Mouse (Mus musculus) ES-E14 (cell line): ENCODE results near the gene Fam104a. TPM values are rescaled to one million over a fixed set of nuclear protein-coding genes. Genes with fewer than 3 reads are reported as not detected.

Source experiments
- DNase-seq: peaks from one replicate; pipeline ENCODE4 v3.0.0-alpha.2; 2013; ENCODE audit warnings: low read depth, low spot score
- H3K27ac ChIP-seq: 2 replicates; pipeline ENCODE4 v1.5.1; 2012; ENCODE audit warnings: low read depth, mild to moderate bottlenecking, low read length, moderate library complexity, mixed read lengths; ENCODE audit not compliant: poor library complexity, insufficient read depth, severe bottlenecking
- H3K36me3 ChIP-seq: 2 replicates; pipeline ENCODE4 v1.6.1; 2012; ENCODE audit warnings: mild to moderate bottlenecking, low read length, moderate library complexity, mixed read lengths; ENCODE audit not compliant: control insufficient read depth, poor library complexity, insufficient read depth, severe bottlenecking
- H3K4me1 ChIP-seq, 2 experiments: fragments of 150-350 bp in 1 of 2; sonication (generic) in 1 of 2; 2 replicates each; pipeline ENCODE4 v1.6.1; 2012; ENCODE audit warnings: low read length in 2 of 2, mild to moderate bottlenecking in 1 of 2, mixed read lengths in 1 of 2; ENCODE audit not compliant: control insufficient read depth in 2 of 2, insufficient read depth in 2 of 2, poor library complexity in 1 of 2
- H3K4me3 ChIP-seq, 2 experiments: fragments of 150-350 bp in 1 of 2; sonication (generic) in 1 of 2; 2 replicates each; pipeline ENCODE4 v1.5.1; 2012; ENCODE audit warnings: low read length in 2 of 2, low read depth in 1 of 2, mild to moderate bottlenecking in 1 of 2, mixed read lengths in 1 of 2; ENCODE audit not compliant: insufficient read depth in 1 of 2, poor library complexity in 1 of 2, severe bottlenecking in 1 of 2
- H3K9ac ChIP-seq: 2 replicates; pipeline ENCODE4 v1.6.1; 2012; ENCODE audit warnings: low read depth, mild to moderate bottlenecking, low read length, mixed read lengths; ENCODE audit not compliant: poor library complexity, insufficient read depth, severe bottlenecking
- H3K9me3 ChIP-seq: fragments of 150-350 bp; sonication (generic); 2 replicates; pipeline ENCODE4 v1.6.1; 2012; ENCODE audit warnings: low read depth, mild to moderate bottlenecking, low read length; ENCODE audit not compliant: control insufficient read depth, insufficient read depth
- CHD2 ChIP-seq: IDR thresholded peaks from 2 replicates; pipeline ENCODE4 v1.6.1; 2014; ENCODE audit warnings: mild to moderate bottlenecking, low read depth, low read length, inconsistent platforms
- HCFC1 ChIP-seq: IDR thresholded peaks from 2 replicates; pipeline ENCODE4 v1.6.1; 2012; ENCODE audit warnings: low read length, inconsistent platforms, borderline replicate concordance; ENCODE audit not compliant: insufficient read depth
- MAFK ChIP-seq: IDR thresholded peaks from 2 replicates; pipeline ENCODE4 v1.6.1; 2014; ENCODE audit warnings: mild to moderate bottlenecking, low read depth, low read length, inconsistent platforms; ENCODE audit not compliant: insufficient read depth
- ZC3H11A ChIP-seq: IDR thresholded peaks from 2 replicates; pipeline ENCODE4 v1.6.1; 2012; ENCODE audit warnings: low read depth, mild to moderate bottlenecking, inconsistent platforms, low read length, borderline replicate concordance
- ZNF384 ChIP-seq: IDR thresholded peaks from 2 replicates; pipeline ENCODE4 v1.6.1; 2012; ENCODE audit warnings: low read depth, low read length, inconsistent platforms
- in situ Hi-C, 2 experiments: fragments of 600-800 bp; cut with MboI; formaldehyde crosslinking; loops; one replicate each; pipeline ENCODE4 v1.15.1; 2025; ENCODE audit warnings: low sequenced_read_pairs in 2 of 2, inconsistent platforms in 1 of 2; ENCODE audit not compliant: unreplicated experiment in 2 of 2
- total RNA-seq: library from RNA; depleted of rRNA; stranded (reverse); fragments of 300-350 nt; gene quantifications from 2 replicates; pipeline ENCODE4 v1.2.3, GENCODE M21; 2012

Gene Fam104a
- total RNA-seq, 1 experiment = 18.0 TPM

DNA sequence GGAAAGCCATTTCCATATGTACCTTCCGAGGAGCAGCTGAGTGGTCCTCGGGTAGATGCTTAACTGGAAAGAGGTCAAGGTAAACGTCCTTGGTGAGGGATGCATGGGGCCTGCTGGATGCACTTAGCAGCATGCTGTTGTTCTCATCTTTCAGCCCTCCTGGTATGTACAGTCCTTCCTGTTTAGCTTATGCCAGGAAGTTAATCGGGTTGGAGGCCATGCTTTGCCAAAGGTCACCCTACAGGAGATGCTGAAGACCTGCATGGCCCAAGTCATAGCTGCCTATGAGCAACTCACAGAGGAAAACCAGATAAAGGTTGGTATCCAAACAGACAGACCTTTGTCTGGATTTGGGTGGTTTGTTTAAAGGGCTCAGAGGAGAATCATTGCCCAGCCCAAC is 26.7 kb downstream of the Fam104a start:
- no peak for TF ChIP-seq MAFK
- TF ChIP-seq ZC3H11A = no peak
- no peak for TF ChIP-seq ZNF384
- no peak for TF ChIP-seq HCFC1
- TF ChIP-seq CHD2 = no peak
- Histone ChIP-seq H3K9ac (no peak overlapping the region), H3K27ac (no peak overlapping the region), H3K4me1 (peaks cover 2 to 4% of the 10 kb centered on the region in 2 experiments; a peak in 2 of 4 replicates), H3K9me3 (no peaks in the 10 kb centered on the region), H3K4me3 (no peak overlapping the region), H3K36me3 (peaks cover 64% of the 10 kb centered on the region)
- DNase-seq = no peak
- in situ Hi-C loops = no loop called here

DNA sequence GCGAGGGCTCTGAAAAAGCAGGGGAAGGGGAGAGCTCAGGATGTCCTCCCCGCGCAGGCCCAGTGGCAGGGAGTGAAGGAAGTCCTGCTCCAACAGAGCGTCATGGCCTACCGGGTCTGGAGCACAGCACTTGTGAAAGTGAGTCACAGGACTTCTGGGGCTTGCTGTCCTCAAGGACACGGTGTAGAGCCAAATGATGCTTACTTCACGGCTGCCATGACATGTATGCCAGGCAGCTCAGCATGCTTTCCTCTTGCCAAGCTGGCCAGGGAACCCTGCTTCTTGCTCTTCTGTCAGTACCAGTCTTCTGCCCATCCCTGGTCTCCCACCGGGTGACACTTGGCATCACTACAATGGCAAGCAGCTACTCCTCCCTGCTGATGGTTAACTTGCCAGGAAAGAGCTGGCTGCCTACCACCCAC is 27.4 kb downstream of the Fam104a start:
- Histone ChIP-seq H3K4me1 (peaks cover 2 to 4% of the 10 kb centered on the region in 2 experiments; a peak in 2 of 4 replicates), H3K27ac (no peak overlapping the region), H3K9ac (no peak overlapping the region), H3K9me3 (no peaks in the 10 kb centered on the region), H3K4me3 (no peak overlapping the region), H3K36me3 (peaks cover 59% of the 10 kb centered on the region)
- in situ Hi-C loops = no loop called here
- DNase-seq = no peak
- TF ChIP-seq MAFK = no peak
- no peak for TF ChIP-seq ZC3H11A
- TF ChIP-seq ZNF384 = no peak
- TF ChIP-seq CHD2 = no peak
- TF ChIP-seq HCFC1 = no peak

DNA sequence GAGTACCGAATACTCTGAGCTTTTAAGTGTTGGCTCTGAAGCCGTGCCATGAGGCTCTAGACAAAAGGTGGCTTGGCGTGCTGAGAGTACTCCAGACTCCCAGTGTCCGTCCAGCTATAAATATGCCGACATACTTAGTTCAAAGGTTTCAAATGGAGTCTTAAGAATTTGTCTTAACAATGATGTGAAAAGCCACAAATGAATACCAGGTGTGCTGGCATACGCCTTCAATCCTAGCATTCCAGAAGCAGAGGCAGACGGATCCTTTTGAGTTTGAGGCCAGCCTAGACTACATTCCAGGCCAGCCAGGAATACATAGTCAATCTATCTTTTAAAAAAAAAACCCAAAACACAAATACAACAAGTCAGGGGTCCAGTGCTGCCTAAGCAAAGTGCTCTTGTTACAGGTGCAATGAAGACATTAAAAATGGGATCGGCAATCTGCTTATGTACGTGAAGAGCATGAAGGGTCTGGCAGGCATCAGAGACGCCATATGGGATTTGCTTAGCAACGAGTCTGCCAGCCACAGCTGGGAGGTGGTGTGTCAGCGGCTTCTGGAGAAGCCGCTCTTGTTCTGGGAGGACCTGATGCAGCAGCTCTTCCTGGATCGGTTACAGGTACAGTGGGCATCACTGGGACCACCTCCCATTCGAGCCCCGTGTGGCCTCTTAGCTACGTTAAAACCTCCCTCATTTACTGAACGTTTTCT is 29.2 kb downstream of the Fam104a start:
- in situ Hi-C loops = no loop called here
- Histone ChIP-seq H3K36me3 (peaks cover 50% of the 10 kb centered on the region), H3K4me1 (peaks cover 5 to 13% of the 10 kb centered on the region in 2 experiments; a peak in 3 of 4 replicates), H3K27ac (no peak overlapping the region), H3K4me3 (no peak overlapping the region), H3K9ac (no peak overlapping the region), H3K9me3 (no peaks in the 10 kb centered on the region)
- no peak for DNase-seq
- no peak for TF ChIP-seq MAFK
- no peak for TF ChIP-seq ZNF384
- TF ChIP-seq CHD2 = no peak
- TF ChIP-seq HCFC1 = no peak
- no peak for TF ChIP-seq ZC3H11A

DNA sequence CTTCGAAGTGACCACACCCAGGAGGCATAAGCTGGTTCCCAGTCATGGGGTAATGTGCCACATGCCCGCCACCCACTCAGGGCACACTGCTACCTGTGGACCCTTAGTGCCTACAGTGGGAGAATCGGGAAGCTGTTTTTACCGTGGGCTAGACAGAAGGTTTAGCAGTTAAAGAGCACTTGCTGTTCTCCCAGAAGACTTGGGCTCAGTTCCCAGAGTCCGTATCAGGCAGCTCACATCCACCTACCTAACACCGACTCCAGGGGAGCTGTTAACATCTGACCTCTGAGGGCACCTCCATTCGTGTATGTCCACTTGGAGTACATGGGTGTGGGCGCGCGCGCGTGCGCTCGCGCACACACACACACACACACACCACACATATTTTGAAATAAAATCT is 29.9 kb downstream of the Fam104a start:
- TF ChIP-seq HCFC1 (no peak), ZC3H11A (no peak), ZNF384 (no peak), CHD2 (no peak), MAFK (no peak)
- no peak overlapping the region for H3K4me3 ChIP-seq
- H3K9ac ChIP-seq = no peak overlapping the region
- no peak overlapping the region for H3K27ac ChIP-seq
- H3K9me3 ChIP-seq = no peaks in the 10 kb centered on the region
- peaks cover 3 to 12% of the 10 kb centered on the region in 2 experiments; a peak in 2 of 4 replicates for H3K4me1 ChIP-seq
- H3K36me3 ChIP-seq = peaks cover 46% of the 10 kb centered on the region
- no peak for DNase-seq
- in situ Hi-C loops = no loop called here
